Mouse (Mus musculus) CH12.LX (cell line): ENCODE measurements around the gene Elavl3. TPM values are rescaled to one million over a fixed set of nuclear protein-coding genes. Genes with fewer than 3 reads are reported as not detected.

Experiments used
- DNase-seq: peaks from one replicate; pipeline ENCODE4 v3.0.0-alpha.2; 2013; ENCODE audit errors: extremely low read depth
- H3K27ac ChIP-seq: 2 replicates; pipeline ENCODE4 v1.5.1; 2012; ENCODE audit warnings: low read depth, mild to moderate bottlenecking, control low read depth, moderate library complexity; ENCODE audit not compliant: insufficient read depth
- H3K27me3 ChIP-seq: replicated peaks from 2 replicates; pipeline ENCODE3; 2012; ENCODE audit warnings: inconsistent platforms
- H3K36me3 ChIP-seq, 2 experiments: replicated peaks in 1 of 2; 2 replicates each; pipeline versions ENCODE3 to v1.6.1; 2012; ENCODE audit warnings: inconsistent platforms in 1 of 2, low read length in 1 of 2, mild to moderate bottlenecking in 1 of 2, mixed read lengths in 1 of 2, moderate library complexity in 1 of 2; ENCODE audit not compliant: control insufficient read depth in 1 of 2, insufficient read depth in 1 of 2
- H3K4me1 ChIP-seq, 2 experiments: 2 replicates each; pipeline ENCODE4 v1.6.1; 2012; ENCODE audit warnings: inconsistent platforms in 1 of 2, moderate library complexity in 1 of 2; ENCODE audit not compliant: insufficient read depth in 2 of 2, control insufficient read depth in 1 of 2
- H3K4me2 ChIP-seq: 2 replicates; pipeline ENCODE4 v1.6.1; 2012; ENCODE audit warnings: low read depth, mild to moderate bottlenecking, control low read depth; ENCODE audit not compliant: poor library complexity, insufficient read depth, severe bottlenecking
- H3K4me3 ChIP-seq, 3 experiments: fragments of 150-350 bp in 1 of 3; sonication (generic) in 1 of 3; replicated peaks in 1 of 3; 2 replicates each; pipeline versions ENCODE3 to v1.5.1; 2011 to 2012; ENCODE audit warnings: low read depth in 2 of 3, low read length in 2 of 3, mild to moderate bottlenecking in 2 of 3, moderate library complexity in 2 of 3, control low read depth in 1 of 3, improper control_type of control experiment in 1 of 3, inconsistent platforms in 1 of 3, mixed read lengths in 1 of 3; ENCODE audit not compliant: poor library complexity in 1 of 3
- H3K79me2 ChIP-seq: replicated peaks from 2 replicates; pipeline ENCODE4 v1.6.1; 2012; ENCODE audit warnings: mild to moderate bottlenecking, moderate library complexity; ENCODE audit not compliant: control insufficient read depth, poor library complexity, insufficient read depth, severe bottlenecking; ENCODE audit errors: extremely low read depth
- H3K9ac ChIP-seq: 2 replicates; pipeline ENCODE4 v1.6.1; 2012; ENCODE audit warnings: low read depth, mild to moderate bottlenecking, control low read depth, moderate library complexity; ENCODE audit not compliant: insufficient read depth
- H3K9me3 ChIP-seq: replicated peaks from 2 replicates; pipeline ENCODE3; 2012; ENCODE audit warnings: low read length, inconsistent platforms, mixed read lengths
- BHLHE40 ChIP-seq: IDR thresholded peaks from 2 replicates; pipeline ENCODE4 v1.6.1; 2011; ENCODE audit warnings: mild to moderate bottlenecking, low read depth, low read length, improper control_type of control experiment
- CHD1 ChIP-seq: IDR thresholded peaks from 2 replicates; pipeline ENCODE4 v1.6.1; 2012; ENCODE audit warnings: low read depth, low read length, improper control_type of control experiment, inconsistent platforms
- E2F4 ChIP-seq: IDR thresholded peaks from 2 replicates; pipeline ENCODE4 v1.6.1; 2011; ENCODE audit warnings: low read depth, low read length, improper control_type of control experiment; ENCODE audit not compliant: insufficient replicate concordance
- ETS1 ChIP-seq: conservative IDR thresholded peaks from 2 replicates; pipeline ENCODE4 v1.6.1; 2012; ENCODE audit warnings: low read depth, mild to moderate bottlenecking, inconsistent platforms, low read length, improper control_type of control experiment, moderate library complexity
- GABPA ChIP-seq: IDR thresholded peaks from 2 replicates; pipeline ENCODE4 v1.6.1; 2012; ENCODE audit warnings: low read depth, low read length, improper control_type of control experiment, inconsistent platforms; ENCODE audit not compliant: insufficient replicate concordance
- HCFC1 ChIP-seq: IDR thresholded peaks from 2 replicates; pipeline ENCODE4 v1.6.1; 2012; ENCODE audit warnings: low read depth, mild to moderate bottlenecking, inconsistent platforms, low read length, improper control_type of control experiment
- JUND ChIP-seq: conservative IDR thresholded peaks from 2 replicates; pipeline ENCODE4 v1.6.1; 2011; ENCODE audit warnings: low read depth, low read length, improper control_type of control experiment
- MAFK ChIP-seq: IDR thresholded peaks from 2 replicates; pipeline ENCODE4 v1.6.1; 2011; ENCODE audit warnings: low read length, improper control_type of control experiment; ENCODE audit not compliant: insufficient replicate concordance
- MAX ChIP-seq: IDR thresholded peaks from 2 replicates; pipeline ENCODE4 v1.6.1; 2011; ENCODE audit warnings: low read length, improper control_type of control experiment
- MEF2A ChIP-seq: IDR thresholded peaks from 2 replicates; pipeline ENCODE4 v1.6.1; 2014; ENCODE audit warnings: low read depth, mild to moderate bottlenecking, inconsistent platforms, low read length, improper control_type of control experiment, borderline replicate concordance
- MXI1 ChIP-seq: IDR thresholded peaks from 2 replicates; pipeline ENCODE4 v1.6.1; 2011; ENCODE audit warnings: mild to moderate bottlenecking, low read depth, low read length, improper control_type of control experiment
- MYC ChIP-seq: IDR thresholded peaks from 2 replicates; pipeline ENCODE4 v1.6.1; 2011; ENCODE audit warnings: low read depth, mild to moderate bottlenecking, improper control_type of control experiment, low read length
- POLR2A ChIP-seq: IDR thresholded peaks from 2 replicates; pipeline ENCODE4 v1.6.1; 2011; ENCODE audit warnings: low read depth, mild to moderate bottlenecking, improper control_type of control experiment, low read length
- POLR2AphosphoS2 ChIP-seq: IDR thresholded peaks from 2 replicates; pipeline ENCODE4 v1.6.1; 2011; ENCODE audit warnings: low read depth, low read length, improper control_type of control experiment
- SIN3A ChIP-seq: IDR thresholded peaks from 2 replicates; pipeline ENCODE4 v1.6.1; 2012; ENCODE audit warnings: low read length, improper control_type of control experiment, inconsistent platforms
- TBP ChIP-seq: conservative IDR thresholded peaks from 2 replicates; pipeline ENCODE4 v1.6.1; 2011; ENCODE audit warnings: low read depth, low read length, improper control_type of control experiment
- ZC3H11A ChIP-seq: IDR thresholded peaks from 2 replicates; pipeline ENCODE4 v1.6.1; 2012; ENCODE audit warnings: low read depth, mild to moderate bottlenecking, inconsistent platforms, low read length, improper control_type of control experiment
- ZMIZ1 ChIP-seq: IDR thresholded peaks from 2 replicates; pipeline ENCODE4 v1.6.1; 2012; ENCODE audit warnings: low read depth, mild to moderate bottlenecking, inconsistent platforms, low read length, improper control_type of control experiment
- ZNF384 ChIP-seq: IDR thresholded peaks from 2 replicates; pipeline ENCODE4 v1.6.1; 2012; ENCODE audit warnings: low read depth, low read length, improper control_type of control experiment, inconsistent platforms
- dilution Hi-C: fragments of 300-500 bp; cut with MboI; formaldehyde crosslinking; loops from 2 replicates; pipeline ENCODE4 v1.14.3; 2020; ENCODE audit warnings: low sequenced_read_pairs; ENCODE audit not compliant: extremely low pct_unique_long_range_greater_than_20kb, extremely low pct_ligation_motif_present
- in situ Hi-C: fragments of 300-500 bp; cut with MboI; formaldehyde crosslinking; loops from 3 replicates; pipeline ENCODE4 v1.14.3; 2019; ENCODE audit warnings: low sequenced_read_pairs, low pct_ligation_motif_present, low pct_unique_long_range_greater_than_20kb, mixed read lengths
- polyA plus RNA-seq: library from polyadenylated mRNA; unstranded; fragments of >175 nt; gene quantifications from 2 replicates; pipeline ENCODE4 v1.2.1, GENCODE M21; 2012; ENCODE audit warnings: low read depth; ENCODE audit not compliant: insufficient read length
- total RNA-seq, 2 experiments: library from RNA; depleted of rRNA; stranded (reverse); fragments of 300-350 nt in 1 of 2; fragments of >200 nt in 1 of 2; gene quantifications; 2 replicates each; pipeline ENCODE4 v1.2.3; 2012 to 2014

The Elavl3 gene
- total and polyA plus RNA-seq, 3 experiments: 0.04 to 0.06 TPM; not detected in 1

DNA sequence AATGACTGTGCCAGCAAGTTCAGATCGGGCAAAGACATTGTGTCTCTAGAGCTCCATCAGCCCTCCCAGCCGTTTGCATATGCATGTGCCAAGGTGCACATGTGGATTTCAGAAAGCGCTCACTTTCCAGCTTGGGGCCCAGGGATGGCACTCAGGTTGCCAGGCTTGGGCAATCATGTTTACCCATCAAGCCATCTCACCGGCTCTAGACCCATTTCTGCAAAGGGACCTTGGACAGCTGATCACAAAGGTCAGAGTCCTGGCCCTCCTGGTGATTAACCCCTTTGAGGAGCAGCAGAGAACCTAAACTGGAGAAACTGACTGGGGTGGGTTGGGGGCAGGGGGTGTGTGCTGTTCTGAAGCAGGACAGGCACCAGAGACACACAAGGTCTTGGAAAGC is 59.6 kb downstream of the Elavl3 start:
- Histone ChIP-seq H3K4me3 (no peak overlapping the region), H3K36me3 (no peaks in the 10 kb centered on the region), H3K4me2 (no peak overlapping the region), H3K9me3 (peaks cover 3% of the 10 kb centered on the region), H3K4me1 (no peaks in the 10 kb centered on the region), H3K9ac (no peak overlapping the region), H3K27ac (no peak overlapping the region), H3K79me2 (no peaks in the 10 kb centered on the region), H3K27me3 (peaks cover 67% of the 10 kb centered on the region)
- dilution Hi-C loops (no loop called here), in situ Hi-C loops (no loop called here)
- DNase-seq: no peak
- TF ChIP-seq MEF2A: no peak
- no peak for TF ChIP-seq ZNF384
- TF ChIP-seq POLR2A: no peak
- TF ChIP-seq, all 38 proteins: peak for 0

- H3K27ac ChIP-seq: no peak within 1 kb of the TSS
- no peaks in the 10 kb centered on the region for H3K79me2 ChIP-seq
- no peak for DNase-seq
- no peak within 1 kb of the TSS for H3K4me3 ChIP-seq
- H3K4me2 ChIP-seq: no peak within 1 kb of the TSS
- H3K27me3 ChIP-seq: peaks cover 77% of the 10 kb centered on the region
- no peaks in the 10 kb centered on the region for H3K9me3 ChIP-seq
- in situ Hi-C loops: no loop called here
- TF ChIP-seq MAFK: no peak
- no peak for TF ChIP-seq MXI1
- no peak for TF ChIP-seq E2F4
- TF ChIP-seq HCFC1: no peak
- TF ChIP-seq GABPA: no peak
- no peak for TF ChIP-seq MAX
- TF ChIP-seq ZMIZ1: no peak
- no peak for TF ChIP-seq BHLHE40
- TF ChIP-seq ZC3H11A: no peak
- no peak for TF ChIP-seq JUND
- TF ChIP-seq POLR2AphosphoS2: no peak
- no peak for TF ChIP-seq TBP
- no peak for TF ChIP-seq ETS1
- TF ChIP-seq MYC: no peak
- TF ChIP-seq SIN3A: no peak
- no peak for TF ChIP-seq ZNF384
- TF ChIP-seq CHD1: no peak
- no peaks in the 10 kb centered on the region for H3K4me1 ChIP-seq
- H3K36me3 ChIP-seq: no peaks in the 10 kb centered on the region
- dilution Hi-C loops: no loop called here
- no peak within 1 kb of the TSS for H3K9ac ChIP-seq
Measured at GRCm38 (mm10) chr9:21989230-21990110, 62.4 kb downstream of the Elavl3 start, which contains the start of gene Rgl3. TSS of gene Rgl3 (minus strand) at chr9:21989446.
